In genomic region chr8:54507428-54508095, GRCm38 (mm10) we compare ENCODE assay signal across 8 mouse cellular contexts. TPM values are rescaled to one million over a fixed set of nuclear protein-coding genes. Genes with fewer than 3 reads are reported as not detected.
DNase-seq lines count a peak whose midpoint lies in the region; TF ChIP-seq lines count a peak whose summit lies in the region.
"Had no signal": no experiment of that assay in that cellular context is flagged by ENCODE, and none has a peak within 500 bp of the region (broad histone marks: within the 10 kb centered on the region; RNA-seq: fewer than 3 reads in every experiment).

No protein-coding gene starts in this region.

- H3K27ac ChIP-seq in gastrocnemius, adult 2 months, result no peak overlapping the region
- H3K27ac ChIP-seq in midbrain, embryonic 10.5 days (replicated peaks), result no peak overlapping the region
- H3K27ac ChIP-seq: macrophage had no signal

- no peaks in the 10 kb centered on the region for H3K9me3 ChIP-seq in midbrain, embryonic 10.5 days (replicated peaks)

- TF ChIP-seq CTCF in gastrocnemius, adult 2 months (IDR thresholded peaks at IDR 0.05), result peak; percentile 92

- H3K27me3 ChIP-seq in midbrain, embryonic 10.5 days (ENCODE audit: low read depth, poor library complexity, severe bottlenecking), result no peaks in the 10 kb centered on the region

- peak; percentile 38 for DNase-seq in WW6 (ENCODE audit: low read depth, low spot score)
- DNase-seq in cerebellum, postnatal 14 days, result peak; percentile 91
- DNase-seq in gastrocnemius, adult 2 months, result peak; percentile 64
- peak; percentile 54 for DNase-seq in kidney, adult 11 months
- DNase-seq in left cerebral cortex, postnatal 25 days (ENCODE audit: low spot score in 2 of 2), result peak; percentile 89 to 95
- peak; percentile 68 for DNase-seq in midbrain, embryonic 10.5 days (ENCODE audit: low spot score)
- peak; percentile 73 for DNase-seq in right cerebral cortex, postnatal 25 days

- peak overlapping the region; percentile 24 for H3K4me3 ChIP-seq in gastrocnemius, adult 2 months
- no peak overlapping the region for H3K4me3 ChIP-seq in midbrain, embryonic 10.5 days

- H3K36me3 ChIP-seq in midbrain, embryonic 10.5 days, result no peaks in the 10 kb centered on the region

- WGBS in midbrain, embryonic 10.5 days, result 33% methylated on average over 6 of the region's 6 CpGs

- intact Hi-C loops in gastrocnemius, adult 2 months (cut with DNase I), result loop anchor here (2.0 kb wide), 2 partner anchors 153 to 199 kb away; no protein-coding TSS in a partner anchor
- intact Hi-C loops in left cerebral cortex, postnatal 25 days (cut with DNase I), result loop anchor here (1.0 to 10.0 kb wide), 4 partner anchors 153 to 1977 kb away; no protein-coding TSS in a partner anchor

- peaks cover 12% of the 10 kb centered on the region for H3K4me1 ChIP-seq in midbrain, embryonic 10.5 days

RNA-seq across cellular contexts. Expression of gene Asb5, which starts 21.8 kb away (rescaled TPM):
- total RNA-seq in gastrocnemius, adult 2 months (2021), result 100 to 1,000 TPM; 148 to 292 TPM
- total RNA-seq in left cerebral cortex, postnatal 25 days (2021), result under 1 TPM; 0.78 to 0.94 TPM
- polyA plus RNA-seq in midbrain, embryonic 10.5 days (2016; fragmentation: Nextera tagmentation; extraction: Ambion mirVana), result 3.7 and 7.1 TPM in 2 replicates
- polyA plus RNA-seq: macrophage had no signal

RNA-seq across cellular contexts. Expression of gene Spcs3, which starts 22.2 kb away (rescaled TPM):
- 10 to 100 TPM; 26.6 to 27.7 TPM for total RNA-seq in gastrocnemius, adult 2 months (2021)
- total RNA-seq in left cerebral cortex, postnatal 25 days (2021), result 10 to 100 TPM; 65.8 to 69.2 TPM
- 90.3 and 95.5 TPM in 2 replicates for polyA plus RNA-seq in midbrain, embryonic 10.5 days (2016; fragmentation: Nextera tagmentation; extraction: Ambion mirVana)

Comparison
In these comparisons a context has a peak if more than half of its experiments do, and no peak if none do; other contexts are left out.
1. DNase-seq: peak in every context shown above with its lines; median percentile 92 in left cerebral cortex, postnatal 25 days; 91 in cerebellum, postnatal 14 days; 73 in right cerebral cortex, postnatal 25 days; 68 in midbrain, embryonic 10.5 days; 64 in gastrocnemius, adult 2 months; 54 in kidney, adult 11 months; 38 in WW6.
2. RNA of gene Asb5, which starts 21.8 kb away (total RNA-seq): 148 to 292 TPM in gastrocnemius, adult 2 months; 0.78 to 0.94 TPM in left cerebral cortex, postnatal 25 days; every median in the first group is over 10 times any median in the second.